Mouse (Mus musculus): ENCODE data around the gene Utp14a. TPM values are rescaled to one million over a fixed set of nuclear protein-coding genes. Genes with fewer than 3 reads are reported as not detected.
A peak's percentile ranks its signal among the peaks of the same experiment; 100 is the strongest.

Gene Utp14a
- polyA plus RNA-seq, 1 experiment from 2014 or later = 27.3 TPM

- DNase-seq (ENCODE audit: low spot score) = peak; percentile 35
Measured at GRCm38 (mm10) chrX:48310706-48311517, 54.2 kb downstream of the Utp14a start.

GRCm38 (mm10) chrX:48311727-48312126, 55.1 kb downstream of the Utp14a start:
- DNase-seq (ENCODE audit: low spot score) = no peak

DNA sequence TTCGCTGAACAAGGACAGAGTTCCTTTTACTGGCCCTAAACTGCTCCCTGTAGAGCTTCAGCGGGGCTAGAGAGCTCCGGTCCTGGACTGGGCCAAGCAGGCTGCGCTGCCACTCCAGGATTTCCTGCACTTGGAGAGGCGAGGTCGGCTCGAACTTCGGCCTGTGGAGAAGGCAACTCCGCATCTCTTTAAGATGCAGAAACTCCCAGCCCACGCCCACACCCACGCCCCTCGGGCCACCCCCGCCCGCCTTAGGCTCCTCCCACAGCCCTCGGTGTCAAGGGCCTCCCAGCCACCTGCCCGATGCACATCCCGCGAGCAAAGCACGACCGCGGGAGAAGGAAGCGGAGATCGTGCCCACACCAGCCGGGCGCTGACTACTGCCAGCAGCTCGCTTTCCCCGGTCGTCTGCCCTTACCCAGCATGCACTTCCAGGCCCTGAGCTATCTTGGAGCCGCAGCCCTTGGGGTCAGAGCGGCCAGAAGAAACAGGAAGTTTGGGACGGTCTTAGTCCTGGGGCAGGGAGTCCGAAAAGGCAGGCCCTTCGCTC, 57.9 kb downstream of the Utp14a start:
- peak; percentile 86 for DNase-seq (ENCODE audit: low spot score)

DNA sequence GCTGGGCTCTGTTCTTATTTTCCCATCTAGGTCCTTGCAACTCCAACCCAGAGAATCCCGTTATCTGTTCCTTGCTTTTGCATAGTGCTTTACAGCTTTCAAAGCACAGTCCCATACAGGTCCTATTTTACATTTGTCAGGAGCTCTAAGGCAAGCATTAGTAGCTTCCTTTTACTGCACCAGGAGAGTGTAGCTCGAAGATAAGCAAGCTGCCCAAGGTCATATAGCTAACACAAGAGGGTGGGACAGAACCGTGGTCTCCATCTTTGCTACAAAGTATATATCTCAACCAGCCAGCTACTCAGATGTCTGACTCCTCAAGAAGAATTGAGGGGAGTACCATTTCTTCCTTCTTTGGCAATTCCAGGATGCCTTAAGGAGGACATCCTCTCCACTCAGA, 60.8 kb downstream of the Utp14a start:
- DNase-seq (ENCODE audit: low spot score) = no peak

GRCm38 (mm10) chrX:48318194-48318593, 61.5 kb downstream of the Utp14a start:
- peak; percentile 75 for DNase-seq (ENCODE audit: low spot score)

Other genes with a start within 250 kb of the Utp14a start
- gene Apln, start 222.0 kb upstream of the Utp14a start, polyA plus RNA-seq (2015; fragmentation: Nextera tagmentation; extraction: Ambion mirVana) = 1.4 and 1.5 TPM in 2 replicates
- 0.46 and 0.55 TPM in 2 replicates for gene Xpnpep2, start 148.1 kb upstream of the Utp14a start, polyA plus RNA-seq (2015; fragmentation: Nextera tagmentation; extraction: Ambion mirVana)
- 240 and 251 TPM in 2 replicates for gene Sash3, start 110.4 kb upstream of the Utp14a start, polyA plus RNA-seq (2015; fragmentation: Nextera tagmentation; extraction: Ambion mirVana)
- 3.0 and 4.1 TPM in 2 replicates for gene Zdhhc9, start 48.0 kb upstream of the Utp14a start, polyA plus RNA-seq (2015; fragmentation: Nextera tagmentation; extraction: Ambion mirVana)
- 1.4 and 1.8 TPM in 2 replicates for gene Bcorl1, start 84.5 kb downstream of the Utp14a start, polyA plus RNA-seq (2015; fragmentation: Nextera tagmentation; extraction: Ambion mirVana)
- gene Elf4, start 206.3 kb downstream of the Utp14a start, polyA plus RNA-seq (2015; fragmentation: Nextera tagmentation; extraction: Ambion mirVana) = 9.9 TPM in 2 replicates